8 mouse cellular contexts compared by ENCODE assay signal in the genomic region with DNA sequence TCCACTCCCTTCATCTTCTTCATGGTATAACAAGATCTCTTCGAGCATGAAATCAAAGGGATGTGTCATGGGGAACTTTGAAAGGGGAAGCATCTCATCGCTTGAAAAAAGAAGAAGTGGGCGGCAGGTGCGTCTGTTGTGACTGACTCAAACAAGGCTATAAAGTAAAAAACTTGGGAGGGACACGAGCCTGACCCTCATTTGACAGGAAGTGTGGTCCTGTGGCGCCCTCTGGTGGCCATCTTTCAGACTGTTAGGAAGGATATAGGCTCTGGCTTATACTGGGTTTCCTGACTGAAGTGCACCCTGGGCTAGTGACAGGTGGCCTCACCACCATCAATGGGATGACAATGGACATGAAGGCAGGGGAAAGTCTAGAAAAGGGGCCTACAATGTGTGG. TPM values are rescaled to one million over a fixed set of nuclear protein-coding genes. Genes with fewer than 3 reads are reported as not detected.
DNase-seq lines count a peak whose midpoint lies in the region; ATAC-seq and TF ChIP-seq lines count a peak whose summit lies in the region.
"Had no signal": no experiment of that assay in that cellular context is flagged by ENCODE, and none has a peak within 500 bp of the region (broad histone marks: within the 10 kb centered on the region; RNA-seq: fewer than 3 reads in every experiment).

No protein-coding gene starts in this region.

- TF ChIP-seq POLR2A in brain, embryonic 14.5 days (IDR thresholded peaks at IDR 0.05; ENCODE audit: borderline replicate concordance, extremely low read depth, insufficient read depth, insufficient read length, poor library complexity, severe bottlenecking) = no peak

- no peaks in the 10 kb centered on the region for H3K9me3 ChIP-seq in forebrain, embryonic 14.5 days (replicated peaks; ENCODE audit: control insufficient read depth, low read length)
- no peaks in the 10 kb centered on the region for H3K9me3 ChIP-seq in hindbrain, embryonic 16.5 days (ENCODE audit: control insufficient read depth, low read length)
- H3K9me3 ChIP-seq in midbrain, embryonic 13.5 days = no peaks in the 10 kb centered on the region
- H3K9me3 ChIP-seq: megakaryocyte, embryonic 14.5 days had no signal

- no peaks in the 10 kb centered on the region for H3K27me3 ChIP-seq in forebrain, embryonic 14.5 days (replicated peaks; ENCODE audit: control insufficient read depth, insufficient read depth, low read length)
- no peaks in the 10 kb centered on the region for H3K27me3 ChIP-seq in hindbrain, embryonic 16.5 days (replicated peaks; ENCODE audit: control insufficient read depth, insufficient read depth, low read length)
- H3K27me3 ChIP-seq in midbrain, embryonic 13.5 days = peaks cover 13% of the 10 kb centered on the region; the same call in 1 of the 2 replicates

- ATAC-seq in forebrain, embryonic 14.5 days = peak; percentile 37; the same call in 1 of the 2 replicates
- ATAC-seq in hindbrain, embryonic 16.5 days = peak; percentile 76
- ATAC-seq in midbrain, embryonic 13.5 days = peak; percentile 60; the same call in 1 of the 2 replicates

- peak; percentile 85 for TF ChIP-seq CTCF in brain, embryonic 14.5 days (IDR thresholded peaks at IDR 0.05; ENCODE audit: borderline replicate concordance, extremely low read depth, insufficient read depth, insufficient read length)
- peak; percentile 87 for TF ChIP-seq CTCF in left cerebral cortex, adult 2 months (IDR thresholded peaks at IDR 0.05)

- H3K4me2 ChIP-seq in forebrain, embryonic 14.5 days (ENCODE audit: low read length) = no peak overlapping the region
- H3K4me2 ChIP-seq in hindbrain, embryonic 16.5 days (ENCODE audit: low read length) = no peak overlapping the region
- H3K4me2 ChIP-seq in midbrain, embryonic 13.5 days (replicated peaks) = no peak overlapping the region

- peak; percentile 66 for DNase-seq in Muller cell, postnatal 12 days (ENCODE audit: inconsistent ontology term)
- DNase-seq in brain, embryonic 14.5 days (ENCODE audit: low read depth) = peak; percentile 82
- DNase-seq in forebrain, embryonic 14.5 days (ENCODE audit: low spot score) = peak; percentile 81
- DNase-seq in left cerebral cortex, adult 2 months (ENCODE audit: extremely low spot score in 1 of 2, low spot score in 2 of 2) = peak; percentile 84 to 87
- DNase-seq in spleen, adult 18-20 months = peak; percentile 62 to 88

- H3K9ac ChIP-seq in forebrain, embryonic 14.5 days (ENCODE audit: low read length) = no peak overlapping the region
- no peak overlapping the region for H3K9ac ChIP-seq in hindbrain, embryonic 16.5 days (ENCODE audit: low read depth, low read length)
- no peak overlapping the region for H3K9ac ChIP-seq in midbrain, embryonic 13.5 days (replicated peaks)

- no peaks in the 10 kb centered on the region for H3K36me3 ChIP-seq in forebrain, embryonic 14.5 days (ENCODE audit: control insufficient read depth, insufficient read depth, low read length)
- no peaks in the 10 kb centered on the region for H3K36me3 ChIP-seq in hindbrain, embryonic 16.5 days (ENCODE audit: control insufficient read depth, insufficient read depth, low read length)
- no peaks in the 10 kb centered on the region for H3K36me3 ChIP-seq in midbrain, embryonic 13.5 days

- no peaks in the 10 kb centered on the region for H3K4me1 ChIP-seq in forebrain, embryonic 14.5 days (ENCODE audit: control insufficient read depth, insufficient read depth, low read length)
- H3K4me1 ChIP-seq in hindbrain, embryonic 16.5 days (ENCODE audit: control insufficient read depth, insufficient read depth, low read depth, low read length) = no peaks in the 10 kb centered on the region; the same call in 1 of the 2 replicates
- H3K4me1 ChIP-seq in midbrain, embryonic 13.5 days (replicated peaks) = peaks cover 16% of the 10 kb centered on the region; the same call in 1 of the 2 replicates

- WGBS in forebrain, embryonic 14.5 days = 17% methylated on average over 6 of the region's 6 CpGs
- 10% methylated on average over 6 of the region's 6 CpGs for WGBS in hindbrain, embryonic 16.5 days
- 15% methylated on average over 6 of the region's 6 CpGs for WGBS in midbrain, embryonic 13.5 days

- H3K27ac ChIP-seq in forebrain, embryonic 14.5 days (ENCODE audit: low read depth, low read length) = no peak overlapping the region
- H3K27ac ChIP-seq in hindbrain, embryonic 16.5 days (ENCODE audit: low read depth, low read length) = no peak overlapping the region
- H3K27ac ChIP-seq in left cerebral cortex, adult 2 months = 0 out of 2 replicates have a peak overlapping the region, but pooled peaks have one; percentile 77
- H3K27ac ChIP-seq in midbrain, embryonic 13.5 days = no peak overlapping the region

- intact Hi-C loops in left cerebral cortex, adult 2 months (cut with DNase I) = loop anchor here (1.0 kb wide), 2 partner anchors 19 to 437 kb away; no protein-coding TSS in a partner anchor

- H3K4me3 ChIP-seq in forebrain, embryonic 14.5 days (ENCODE audit: low read depth, low read length) = no peak overlapping the region
- no peak overlapping the region for H3K4me3 ChIP-seq in hindbrain, embryonic 16.5 days (ENCODE audit: low read length)
- no peak overlapping the region for H3K4me3 ChIP-seq in left cerebral cortex, adult 2 months
- no peak overlapping the region for H3K4me3 ChIP-seq in midbrain, embryonic 13.5 days (replicated peaks)
- H3K4me3 ChIP-seq: megakaryocyte, embryonic 14.5 days had no signal

RNA-seq across cellular contexts. Expression of a gene that starts 6.5 kb away (rescaled TPM):
- not detected in 2 replicates for polyA plus RNA-seq in brain, embryonic 14.5 days (2012; rRNA removed)
- not detected in 2 replicates for polyA plus RNA-seq in forebrain, embryonic 14.5 days (2014; fragmentation: Nextera tagmentation; extraction: Ambion mirVana)
- polyA plus RNA-seq in hindbrain, embryonic 16.5 days (2015; fragmentation: Nextera tagmentation; extraction: Ambion mirVana) = not detected in 2 replicates
- not detected for total RNA-seq in left cerebral cortex, adult 2 months (2021)
- polyA plus RNA-seq in midbrain, embryonic 13.5 days (2015; fragmentation: Nextera tagmentation; extraction: Ambion mirVana) = not detected in 2 replicates

RNA-seq across cellular contexts. Expression of a gene that starts 10.5 kb away (rescaled TPM):
- polyA plus RNA-seq in brain, embryonic 14.5 days (2012; rRNA removed) = not detected in 2 replicates
- polyA plus RNA-seq in forebrain, embryonic 14.5 days (2014; fragmentation: Nextera tagmentation; extraction: Ambion mirVana) = not detected in 2 replicates
- polyA plus RNA-seq in hindbrain, embryonic 16.5 days (2015; fragmentation: Nextera tagmentation; extraction: Ambion mirVana) = not detected in 2 replicates
- not detected for total RNA-seq in left cerebral cortex, adult 2 months (2021)
- not detected in 2 replicates for polyA plus RNA-seq in midbrain, embryonic 13.5 days (2015; fragmentation: Nextera tagmentation; extraction: Ambion mirVana)

RNA-seq across cellular contexts. Expression of a gene that starts 21.0 kb away (rescaled TPM):
- 0.61 and 0.94 TPM in 2 replicates for polyA plus RNA-seq in brain, embryonic 14.5 days (2012; rRNA removed)
- polyA plus RNA-seq in forebrain, embryonic 14.5 days (2014; fragmentation: Nextera tagmentation; extraction: Ambion mirVana) = 0.67 and 1.0 TPM in 2 replicates
- 0.27 and 0.38 TPM in 2 replicates for polyA plus RNA-seq in hindbrain, embryonic 16.5 days (2015; fragmentation: Nextera tagmentation; extraction: Ambion mirVana)
- total RNA-seq in left cerebral cortex, adult 2 months (2021) = 1 to 10 TPM; 4.5 to 4.7 TPM
- polyA plus RNA-seq in midbrain, embryonic 13.5 days (2015; fragmentation: Nextera tagmentation; extraction: Ambion mirVana) = 0.27 and 0.59 TPM in 2 replicates

RNA-seq across cellular contexts. Expression of a gene that starts 29.5 kb away (rescaled TPM):
- polyA plus RNA-seq in brain, embryonic 14.5 days (2012; rRNA removed) = 7.0 and 9.8 TPM in 2 replicates
- polyA plus RNA-seq in forebrain, embryonic 14.5 days (2014; fragmentation: Nextera tagmentation; extraction: Ambion mirVana) = 2.3 and 2.4 TPM in 2 replicates
- 2.4 and 3.1 TPM in 2 replicates for polyA plus RNA-seq in hindbrain, embryonic 16.5 days (2015; fragmentation: Nextera tagmentation; extraction: Ambion mirVana)
- total RNA-seq in left cerebral cortex, adult 2 months (2021) = 10 to 100 TPM; 20.3 to 20.4 TPM
- 2.4 and 2.5 TPM in 2 replicates for polyA plus RNA-seq in midbrain, embryonic 13.5 days (2015; fragmentation: Nextera tagmentation; extraction: Ambion mirVana)
